Mouse (Mus musculus) forebrain, embryonic 15.5 days (tissue): ENCODE data around the gene Rgs8. TPM values are rescaled to one million over a fixed set of nuclear protein-coding genes. Genes with fewer than 3 reads are reported as not detected.

Source experiments
- ATAC-seq: fragments of 200-750 bp; cut with Nextera tagmentation; replicated peaks from 2 replicates; pipeline ENCODE4 v1.8.0; 2017; ENCODE audit warnings: mild to moderate bottlenecking, moderate TSS enrichment, moderate library complexity
- H3K27ac ChIP-seq: fragments of 300-500 bp; sonication (generic); replicated peaks from 2 replicates; pipeline ENCODE4 v1.5.1; 2015; ENCODE audit warnings: mild to moderate bottlenecking, inconsistent platforms
- H3K27me3 ChIP-seq: fragments of 300-500 bp; sonication (generic); 2 replicates; pipeline ENCODE4 v1.6.1; 2015; ENCODE audit warnings: inconsistent platforms
- H3K36me3 ChIP-seq: fragments of 300-500 bp; sonication (generic); 2 replicates; pipeline ENCODE4 v1.6.1; 2015; ENCODE audit warnings: mild to moderate bottlenecking, inconsistent platforms
- H3K4me1 ChIP-seq: fragments of 300-500 bp; sonication (generic); 2 replicates; pipeline ENCODE4 v1.6.1; 2015; ENCODE audit warnings: inconsistent platforms
- H3K4me2 ChIP-seq: fragments of 300-500 bp; sonication (generic); replicated peaks from 2 replicates; pipeline ENCODE4 v1.6.1; 2015; ENCODE audit warnings: mild to moderate bottlenecking, inconsistent platforms
- H3K4me3 ChIP-seq: fragments of 300-500 bp; sonication (generic); 2 replicates; pipeline ENCODE4 v1.5.1; 2015; ENCODE audit warnings: mild to moderate bottlenecking, inconsistent platforms
- H3K9ac ChIP-seq: fragments of 300-500 bp; sonication (generic); replicated peaks from 2 replicates; pipeline ENCODE4 v1.6.1; 2015; ENCODE audit warnings: mild to moderate bottlenecking, inconsistent platforms
- H3K9me3 ChIP-seq: fragments of 300-500 bp; sonication (generic); 2 replicates; pipeline ENCODE4 v1.6.1; 2016; ENCODE audit warnings: inconsistent platforms
- WGBS: fragments of 180-500 bp; shearing (Covaris S2); methylation state at CpG from one replicate; pipeline ENCODE4 v1.1.7; 2015; ENCODE audit warnings: mixed read lengths; 5-methylcytosine and 5-hydroxymethylcytosine counted together
- polyA plus RNA-seq: library from polyadenylated mRNA; unstranded; fragments of >200 nt; fragmentation: Nextera tagmentation; extraction: Ambion mirVana; gene quantifications from 2 replicates; pipeline ENCODE4 v1.2.1, GENCODE M21; 2015

The Rgs8 gene
- polyA plus RNA-seq, 1 experiment from 2014 or later, result 19.2 TPM

DNA sequence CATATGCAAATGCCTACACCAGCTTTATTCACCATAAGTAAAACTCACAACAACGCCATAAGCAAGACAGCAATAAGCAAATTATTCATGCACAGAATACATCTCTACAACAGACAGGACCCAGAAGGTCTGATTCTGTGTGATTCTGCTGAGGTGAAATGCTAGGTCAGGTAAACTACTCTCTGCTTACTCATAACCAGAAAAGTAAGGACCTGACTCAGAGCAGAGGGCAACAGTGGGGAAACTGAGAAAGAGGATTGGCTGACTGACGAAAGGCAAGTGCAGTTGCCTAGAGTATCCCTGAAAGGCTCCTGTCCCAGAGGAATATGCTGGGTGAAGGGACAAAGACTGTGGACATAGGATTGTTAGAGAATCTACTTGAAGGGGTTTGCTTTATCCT lies 59.8 kb downstream of the Rgs8 start:
- H3K4me3 ChIP-seq, result no peak overlapping the region
- no peak for ATAC-seq
- H3K27ac ChIP-seq, result no peak overlapping the region
- H3K9me3 ChIP-seq, result no peaks in the 10 kb centered on the region
- no peaks in the 10 kb centered on the region for H3K4me1 ChIP-seq
- 89% methylated on average over 2 of the region's 2 CpGs for WGBS
- no peaks in the 10 kb centered on the region for H3K27me3 ChIP-seq
- no peaks in the 10 kb centered on the region for H3K36me3 ChIP-seq
- no peak overlapping the region for H3K4me2 ChIP-seq
- no peak overlapping the region for H3K9ac ChIP-seq

DNA sequence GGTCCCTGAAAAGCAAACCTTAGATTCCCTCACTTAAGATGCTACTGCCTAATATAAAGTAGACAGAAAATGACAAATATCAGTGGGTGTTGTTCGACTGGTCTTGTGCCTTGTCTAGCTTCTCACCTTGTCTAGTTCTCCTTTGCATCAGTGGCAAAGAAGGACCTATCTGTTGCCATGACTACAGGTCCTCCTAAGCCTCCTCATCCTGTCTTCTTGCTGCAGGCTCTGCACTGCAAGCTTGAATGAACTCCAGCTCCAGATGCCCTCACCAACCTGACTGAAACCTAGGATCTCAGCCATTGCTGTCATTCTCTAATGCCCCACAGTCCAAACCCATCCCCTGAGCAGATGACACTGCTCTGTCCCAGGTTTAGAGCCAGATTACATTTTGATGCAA lies 65.2 kb downstream of the Rgs8 start:
- no peak for ATAC-seq
- H3K4me2 ChIP-seq, result no peak overlapping the region
- no peak overlapping the region for H3K27ac ChIP-seq
- H3K36me3 ChIP-seq, result no peaks in the 10 kb centered on the region
- no peak overlapping the region for H3K9ac ChIP-seq
- H3K4me1 ChIP-seq, result no peaks in the 10 kb centered on the region
- 89% methylated on average over 1 of the region's 1 CpGs for WGBS
- H3K9me3 ChIP-seq, result no peaks in the 10 kb centered on the region
- no peaks in the 10 kb centered on the region for H3K27me3 ChIP-seq
- no peak overlapping the region for H3K4me3 ChIP-seq

DNA sequence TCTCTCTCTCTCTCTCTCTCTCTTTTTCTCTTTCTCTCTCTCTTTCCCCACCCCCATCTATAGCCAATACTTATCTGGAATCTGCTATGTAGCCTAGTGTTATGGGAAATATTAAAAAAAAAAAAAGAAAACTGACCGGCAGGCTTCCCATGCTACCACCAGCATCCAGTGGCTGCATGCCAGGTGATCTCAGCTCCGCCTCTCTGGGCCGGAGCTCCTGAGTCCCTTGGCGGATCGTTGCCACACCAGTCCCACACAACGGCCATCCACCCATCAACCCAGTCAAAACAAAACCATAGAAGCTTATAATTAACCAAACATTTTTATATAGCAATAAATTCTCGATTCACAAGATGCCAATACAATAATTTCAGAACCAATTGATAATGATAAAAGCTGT lies 68.1 kb downstream of the Rgs8 start:
- Histone ChIP-seq H3K4me2 (no peak overlapping the region), H3K27ac (no peak overlapping the region), H3K9ac (no peak overlapping the region), H3K27me3 (no peaks in the 10 kb centered on the region), H3K4me1 (no peaks in the 10 kb centered on the region), H3K4me3 (no peak overlapping the region), H3K9me3 (no peaks in the 10 kb centered on the region), H3K36me3 (no peaks in the 10 kb centered on the region)
- ATAC-seq, result no peak
- WGBS, result 69% methylated on average over 7 of the region's 7 CpGs

DNA sequence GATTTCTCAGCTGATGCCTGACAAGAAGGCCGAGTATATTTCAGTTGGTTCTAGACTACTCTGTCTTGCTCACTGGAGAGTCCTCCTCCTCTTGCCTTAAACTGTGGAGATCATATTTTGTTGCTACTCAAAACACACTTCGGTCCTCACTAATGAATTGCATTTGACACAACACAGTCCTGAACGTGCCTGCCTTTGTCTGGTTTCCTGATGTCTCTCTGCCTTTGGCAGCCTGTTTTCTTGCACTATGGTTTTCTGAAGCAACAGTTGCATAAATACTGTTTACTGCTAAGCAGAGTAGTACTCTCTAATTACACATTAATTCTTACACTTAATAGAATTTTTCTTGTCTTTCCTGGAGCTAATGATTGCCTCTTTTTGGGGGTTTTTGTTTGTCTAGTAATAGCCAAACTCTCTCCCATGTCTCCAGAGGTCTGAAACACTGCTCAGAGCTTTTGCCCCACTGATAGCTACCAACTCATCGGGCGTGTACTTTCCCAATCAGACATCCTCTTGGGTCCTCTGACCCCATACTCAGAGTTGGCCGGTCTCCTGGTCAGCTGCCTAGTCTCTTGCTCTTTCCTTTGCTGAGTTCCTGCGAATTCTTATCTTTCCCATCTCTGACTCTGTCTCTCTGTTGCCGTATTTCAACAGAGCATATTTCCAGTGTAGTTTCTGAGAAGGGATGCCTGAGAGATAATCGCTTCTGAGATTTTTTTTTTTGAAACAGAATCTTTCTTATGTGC lies 68.9 kb downstream of the Rgs8 start:
- H3K4me1 ChIP-seq, result 0 out of 2 replicates have a peak, but pooled peaks cover 4% of the 10 kb centered on the region
- H3K36me3 ChIP-seq, result no peaks in the 10 kb centered on the region
- no peak overlapping the region for H3K4me3 ChIP-seq
- H3K4me2 ChIP-seq, result no peak overlapping the region
- no peak for ATAC-seq
- no peak overlapping the region for H3K27ac ChIP-seq
- H3K9ac ChIP-seq, result no peak overlapping the region
- H3K27me3 ChIP-seq, result no peaks in the 10 kb centered on the region
- no peaks in the 10 kb centered on the region for H3K9me3 ChIP-seq
- WGBS, result 84% methylated on average over 9 of the region's 9 CpGs

DNA sequence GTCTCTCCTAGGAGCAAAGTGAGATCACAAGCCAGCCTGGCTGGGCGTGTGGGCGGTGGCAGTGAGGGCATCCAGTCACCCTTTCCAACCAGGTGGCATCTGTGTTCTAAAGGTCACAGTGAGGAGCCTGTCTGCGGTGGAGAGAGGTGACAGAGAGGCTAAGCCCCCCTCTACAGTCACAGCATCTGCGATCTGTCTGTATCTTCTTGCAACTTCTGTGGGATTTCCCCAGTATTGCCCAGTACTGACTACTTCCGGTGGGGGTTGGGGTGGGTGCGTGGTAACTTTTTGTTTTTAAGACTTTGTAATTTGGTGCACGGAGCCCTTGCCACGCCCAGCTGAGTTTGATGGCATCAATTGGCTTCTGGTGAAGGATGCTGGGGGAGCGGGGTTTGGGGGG lies 70.6 kb downstream of the Rgs8 start:
- Histone ChIP-seq H3K4me1 (0 out of 2 replicates have a peak, but pooled peaks cover 5% of the 10 kb centered on the region), H3K9me3 (no peaks in the 10 kb centered on the region), H3K4me2 (no peak overlapping the region), H3K4me3 (no peak overlapping the region), H3K9ac (no peak overlapping the region), H3K27ac (no peak overlapping the region), H3K27me3 (no peaks in the 10 kb centered on the region), H3K36me3 (no peaks in the 10 kb centered on the region)
- ATAC-seq, result no peak
- 84% methylated on average over 9 of the region's 9 CpGs for WGBS

DNA sequence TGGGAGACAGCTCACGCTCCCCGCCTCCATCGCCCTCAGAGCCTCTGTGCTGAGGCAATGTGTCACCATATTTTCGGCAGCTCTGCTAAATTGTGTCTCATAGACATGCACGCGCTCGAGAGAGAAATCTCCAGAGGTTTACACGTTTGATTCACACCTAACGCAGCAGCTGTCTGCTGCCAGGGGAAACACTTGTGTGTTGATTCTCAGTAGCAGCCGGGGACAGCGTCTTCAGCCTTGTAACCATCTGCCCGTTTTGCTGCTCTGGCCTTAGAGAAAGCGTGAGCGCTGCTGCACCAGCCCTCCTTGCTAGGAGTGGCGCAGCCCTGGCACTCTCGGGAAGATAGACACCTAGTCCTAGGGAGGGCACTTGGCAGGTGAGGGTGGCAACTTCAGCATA lies 73.8 kb downstream of the Rgs8 start:
- H3K9ac ChIP-seq, result no peak overlapping the region
- 65% methylated on average over 16 of the region's 16 CpGs for WGBS
- no peaks in the 10 kb centered on the region for H3K36me3 ChIP-seq
- peak; percentile 38; the same call in 1 of the 2 replicates for ATAC-seq
- H3K27me3 ChIP-seq, result no peaks in the 10 kb centered on the region
- H3K4me3 ChIP-seq, result no peak overlapping the region
- 0 out of 2 replicates have a peak overlapping the region, but pooled peaks have one; percentile 19 for H3K27ac ChIP-seq
- peaks cover 5% of the 10 kb centered on the region; the same call in 1 of the 2 replicates for H3K4me1 ChIP-seq
- no peak overlapping the region for H3K4me2 ChIP-seq
- H3K9me3 ChIP-seq, result no peaks in the 10 kb centered on the region

DNA sequence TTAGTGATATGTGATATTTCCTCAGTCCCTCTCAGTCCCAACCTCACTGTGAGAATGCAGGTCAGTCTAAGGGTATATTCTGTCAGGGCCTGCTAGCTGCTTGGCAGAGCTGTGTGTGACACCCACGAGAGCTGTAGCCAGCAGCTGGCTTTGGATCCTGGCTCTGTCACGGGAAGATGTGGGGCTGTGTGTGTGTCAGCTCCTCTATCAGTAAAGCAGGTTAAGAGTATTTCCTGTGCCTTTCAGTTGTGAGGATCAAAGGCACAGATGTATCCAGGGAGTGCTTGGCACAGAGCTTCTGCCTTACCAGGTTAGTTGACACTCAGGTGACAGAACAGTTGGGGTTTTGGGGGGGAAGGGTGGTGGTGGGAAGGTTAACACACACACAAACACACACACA lies 77.0 kb downstream of the Rgs8 start:
- Histone ChIP-seq H3K9ac (no peak overlapping the region), H3K4me1 (peaks cover 13% of the 10 kb centered on the region), H3K4me2 (no peak overlapping the region), H3K36me3 (no peaks in the 10 kb centered on the region), H3K4me3 (no peak overlapping the region), H3K27ac (no peak overlapping the region), H3K27me3 (no peaks in the 10 kb centered on the region), H3K9me3 (no peaks in the 10 kb centered on the region)
- WGBS, result 59% methylated on average over 2 of the region's 2 CpGs
- ATAC-seq, result no peak

DNA sequence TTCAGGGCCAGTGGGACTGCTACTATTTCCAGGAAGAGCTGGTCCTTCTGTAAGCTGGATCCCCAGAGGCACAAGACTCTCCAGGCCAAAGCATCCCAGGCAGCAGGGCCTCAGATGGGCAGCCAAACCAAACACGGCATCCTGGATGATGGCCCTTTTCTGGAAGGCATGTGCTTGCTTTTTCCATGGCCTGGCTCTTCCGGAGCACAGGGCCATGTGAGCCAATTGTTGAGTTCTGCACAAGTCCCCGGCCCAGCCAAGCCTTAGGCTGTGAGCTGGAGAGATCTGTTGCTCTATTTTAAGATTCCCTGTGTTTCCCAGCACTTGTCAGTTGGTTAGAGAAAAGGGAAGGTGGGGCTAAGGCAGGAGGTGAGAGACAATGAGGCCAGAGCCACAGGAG lies 77.8 kb downstream of the Rgs8 start:
- Histone ChIP-seq H3K9me3 (no peaks in the 10 kb centered on the region), H3K27me3 (no peaks in the 10 kb centered on the region), H3K9ac (no peak overlapping the region), H3K27ac (no peak overlapping the region), H3K4me2 (no peak overlapping the region), H3K4me3 (no peak overlapping the region), H3K36me3 (no peaks in the 10 kb centered on the region), H3K4me1 (peaks cover 13% of the 10 kb centered on the region)
- ATAC-seq, result no peak
- WGBS, result 64% methylated on average over 3 of the region's 3 CpGs

DNA sequence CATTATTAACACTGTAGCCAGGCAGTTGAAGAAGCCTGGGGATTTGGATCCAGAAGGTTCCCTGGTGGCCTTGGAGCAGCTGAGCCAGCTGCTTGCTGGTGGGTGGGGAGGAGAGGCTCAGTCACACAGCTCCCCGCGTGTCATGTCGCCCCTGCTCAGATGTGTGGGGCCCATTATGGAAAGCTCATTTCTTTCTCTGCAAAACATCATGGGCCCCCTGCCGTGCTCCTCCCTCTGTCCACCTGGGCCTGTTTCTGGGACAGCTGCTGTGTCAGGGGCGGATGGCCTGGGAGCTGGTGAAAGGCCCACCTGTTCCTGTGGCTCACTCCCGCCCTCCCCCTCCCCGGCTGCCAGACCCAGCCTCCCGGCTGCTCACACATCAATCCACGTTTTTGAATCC lies 80.4 kb downstream of the Rgs8 start:
- WGBS, result 21% methylated on average over 9 of the region's 9 CpGs
- H3K4me2 ChIP-seq, result no peak overlapping the region
- no peak for ATAC-seq

DNA sequence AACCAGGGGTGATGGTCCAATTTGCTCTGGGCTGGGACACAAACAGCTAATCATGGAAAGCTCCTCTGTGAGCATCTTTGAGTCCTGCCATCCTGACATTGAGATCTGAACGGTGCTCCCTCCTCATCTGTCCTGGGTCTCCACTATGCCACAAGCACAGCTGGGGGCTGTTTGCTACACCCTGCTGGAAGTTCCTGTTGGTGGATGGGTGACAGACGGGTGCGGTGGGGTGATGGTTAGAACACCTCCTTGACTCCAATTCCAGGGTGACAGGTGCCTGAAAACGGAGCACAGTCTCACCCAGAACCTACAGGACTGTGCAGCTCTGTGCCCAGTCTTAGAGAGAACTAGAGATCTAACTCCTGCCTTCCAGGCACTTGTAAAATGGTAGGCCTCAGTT lies 82.0 kb downstream of the Rgs8 start:
- Histone ChIP-seq H3K9ac (no peak overlapping the region), H3K27ac (no peak overlapping the region), H3K36me3 (no peaks in the 10 kb centered on the region), H3K9me3 (no peaks in the 10 kb centered on the region), H3K4me3 (no peak overlapping the region), H3K4me2 (no peak overlapping the region), H3K4me1 (peaks cover 35% of the 10 kb centered on the region), H3K27me3 (no peaks in the 10 kb centered on the region)
- no peak for ATAC-seq
- 84% methylated on average over 4 of the region's 4 CpGs for WGBS

More for the DNA sequence above, 80.4 kb downstream of the Rgs8 start:
- Histone ChIP-seq H3K9me3 (no peaks in the 10 kb centered on the region), H3K4me3 (no peak overlapping the region), H3K4me1 (peaks cover 29% of the 10 kb centered on the region), H3K27me3 (no peaks in the 10 kb centered on the region), H3K9ac (no peak overlapping the region), H3K27ac (no peak overlapping the region), H3K36me3 (no peaks in the 10 kb centered on the region)

DNA sequence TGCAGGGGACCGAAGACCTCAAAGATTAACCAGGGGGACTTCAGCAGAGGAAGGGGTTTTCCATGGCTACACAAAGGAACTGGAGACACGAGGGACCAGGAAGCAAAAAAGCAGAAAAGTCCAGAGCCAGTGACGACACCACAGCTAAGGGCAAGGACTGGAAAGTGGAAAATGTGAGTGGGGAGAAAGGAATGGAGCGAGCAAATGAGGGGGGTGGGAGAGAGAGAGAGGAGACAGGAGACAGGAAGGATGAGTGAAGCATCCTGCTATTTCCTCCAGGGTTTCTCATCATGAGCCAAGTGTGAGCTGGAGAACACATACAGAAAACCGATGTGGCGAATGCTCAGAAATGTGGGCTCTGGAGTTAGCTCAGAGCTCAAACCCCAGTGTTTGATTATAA lies 83.3 kb downstream of the Rgs8 start:
- H3K4me1 ChIP-seq, result peaks cover 46% of the 10 kb centered on the region
- 0 out of 2 replicates have a peak overlapping the region, but pooled peaks have one; percentile 54 for H3K27ac ChIP-seq
- ATAC-seq, result no peak
- H3K36me3 ChIP-seq, result no peaks in the 10 kb centered on the region
- H3K9me3 ChIP-seq, result no peaks in the 10 kb centered on the region
- 65% methylated on average over 6 of the region's 6 CpGs for WGBS
- H3K4me2 ChIP-seq, result no peak overlapping the region
- H3K27me3 ChIP-seq, result no peaks in the 10 kb centered on the region
- no peak overlapping the region for H3K4me3 ChIP-seq
- no peak overlapping the region for H3K9ac ChIP-seq

DNA sequence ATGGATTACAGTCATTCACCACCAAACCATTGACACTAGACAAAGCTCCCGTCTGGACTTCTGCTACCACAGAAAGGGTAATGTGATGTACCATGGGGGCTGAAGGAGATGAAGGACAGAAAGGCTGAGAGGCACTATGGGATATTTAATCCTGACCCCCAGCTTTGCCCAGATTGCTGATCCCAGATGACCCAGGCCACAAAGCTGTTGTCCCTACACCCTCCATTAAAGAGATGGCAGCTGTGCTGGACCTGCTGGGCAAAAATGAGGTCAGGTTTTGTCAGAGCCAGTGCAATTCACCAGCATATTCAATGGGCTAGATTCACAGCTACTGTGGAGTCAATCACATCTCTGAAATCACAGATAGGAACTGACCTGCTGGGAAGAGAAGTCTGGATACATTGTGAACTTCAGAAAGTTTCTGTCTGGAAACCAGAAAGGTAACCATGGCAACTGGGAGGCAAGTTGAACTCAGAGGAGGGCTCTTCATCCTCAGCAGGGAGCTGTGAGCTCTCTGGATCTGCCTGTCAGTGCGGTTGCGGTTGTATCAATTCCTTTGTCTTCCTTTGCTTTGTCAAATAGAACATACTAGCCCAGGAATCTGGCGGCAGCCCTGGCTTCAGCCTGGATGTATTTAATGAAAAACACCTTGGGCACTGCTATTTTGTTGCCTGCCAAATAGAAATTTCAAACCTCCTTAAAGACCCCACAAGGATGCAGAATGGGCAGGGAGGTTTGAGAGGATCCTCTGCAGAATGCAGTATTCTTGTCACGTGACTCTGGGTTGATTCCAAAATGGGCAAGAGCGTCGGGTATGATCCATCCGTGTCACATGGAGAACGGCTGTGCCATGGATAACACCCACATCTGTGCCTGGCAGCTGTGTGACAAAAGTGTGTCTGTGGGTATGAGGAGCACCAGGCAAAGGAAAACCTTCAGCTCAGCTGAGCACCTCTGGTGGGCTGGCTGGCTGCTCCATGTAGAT lies 84.6 kb downstream of the Rgs8 start:
- H3K9ac ChIP-seq, result no peak overlapping the region
- peak; percentile 9; the same call in 1 of the 2 replicates for ATAC-seq
- WGBS, result 30% methylated on average over 9 of the region's 9 CpGs
- H3K36me3 ChIP-seq, result no peaks in the 10 kb centered on the region
- H3K27me3 ChIP-seq, result no peaks in the 10 kb centered on the region
- H3K27ac ChIP-seq, result peak overlapping the region; percentile 54
- H3K4me3 ChIP-seq, result no peak overlapping the region
- no peak overlapping the region for H3K4me2 ChIP-seq
- peaks cover 53% of the 10 kb centered on the region for H3K4me1 ChIP-seq
- no peaks in the 10 kb centered on the region for H3K9me3 ChIP-seq
